Mouse (Mus musculus) heart, embryonic 10.5 days (tissue): ENCODE measurements at regions not wholly inside any gene's neighbourhood (a gene's known extent, or its start where the extent isn't known, plus 50 kb on each side); places are given as distances from the start of the nearest gene placed in this dataset.

ENCODE experiments used
- DNase-seq: peaks from one replicate; pipeline ENCODE4 v3.0.0-alpha.2; 2017; ENCODE audit warnings: low spot score
- H3K27ac ChIP-seq: fragments of 300-500 bp; sonication (generic); 2 replicates; pipeline ENCODE4 v1.5.1; 2016; ENCODE audit warnings: mild to moderate bottlenecking
- H3K27me3 ChIP-seq: fragments of 300-500 bp; sonication (generic); 2 replicates; pipeline ENCODE4 v1.6.1; 2016; ENCODE audit warnings: mild to moderate bottlenecking; ENCODE audit not compliant: poor library complexity, insufficient read depth, severe bottlenecking
- H3K36me3 ChIP-seq: fragments of 300-500 bp; sonication (generic); 2 replicates; pipeline ENCODE4 v1.6.1; 2016; ENCODE audit warnings: mild to moderate bottlenecking, moderate library complexity
- H3K4me1 ChIP-seq: fragments of 300-500 bp; sonication (generic); 2 replicates; pipeline ENCODE4 v1.6.1; 2016; ENCODE audit warnings: mild to moderate bottlenecking
- H3K4me3 ChIP-seq: fragments of 300-500 bp; sonication (generic); 2 replicates; pipeline ENCODE4 v1.5.1; 2016; ENCODE audit warnings: mild to moderate bottlenecking, moderate library complexity
- H3K9me3 ChIP-seq: fragments of 300-500 bp; sonication (generic); 2 replicates; pipeline ENCODE4 v1.6.1; 2016; ENCODE audit warnings: mild to moderate bottlenecking, moderate library complexity
- WGBS: fragments of 180-500 bp; shearing (Covaris S2); methylation state at CpG from one replicate; pipeline ENCODE4 v1.1.7; 2016; 5-methylcytosine and 5-hydroxymethylcytosine counted together

DNA sequence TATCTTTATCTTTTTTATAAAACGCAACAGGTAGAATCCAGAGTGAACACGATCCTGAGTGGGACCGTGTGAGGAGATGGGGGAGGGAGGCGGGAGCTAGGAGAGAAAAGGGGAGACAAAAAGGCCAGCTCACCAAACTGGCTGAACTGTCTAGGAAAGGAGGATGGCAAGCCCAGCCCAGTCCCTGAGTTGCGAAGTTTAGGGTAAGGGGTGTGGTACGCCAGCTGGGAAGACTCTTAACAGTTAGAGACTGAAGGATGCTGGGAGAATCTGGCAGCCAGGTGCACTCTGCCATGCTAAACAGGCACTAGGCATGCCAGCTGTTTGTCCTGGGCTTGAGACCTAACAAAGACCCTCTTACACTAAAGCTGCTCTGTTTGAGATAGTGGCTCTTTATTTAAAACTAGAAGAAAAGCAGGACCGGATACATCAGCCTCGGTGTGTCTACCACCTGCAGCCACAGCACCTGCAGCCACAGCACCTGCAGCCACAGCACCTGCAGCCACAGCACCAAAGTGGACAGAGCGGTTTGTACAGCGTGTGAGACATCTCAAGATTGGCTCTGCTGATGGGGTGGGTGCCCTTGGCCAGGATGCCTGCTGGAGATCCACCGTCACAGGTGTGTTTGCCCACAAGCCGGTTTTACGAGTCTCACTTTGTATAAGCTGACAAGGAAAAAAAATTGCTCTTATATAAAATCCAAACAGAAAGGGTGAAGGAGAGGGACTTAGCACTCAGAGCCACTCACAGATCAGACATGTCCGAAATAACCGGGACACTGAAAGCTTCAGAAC is 225.1 kb upstream of the Amigo2 start:
- 84% methylated on average over 15 of the region's 15 CpGs for WGBS
- no peak for DNase-seq
- Histone ChIP-seq H3K27ac (no peak overlapping the region), H3K4me1 (no peaks in the 10 kb centered on the region), H3K9me3 (no peaks in the 10 kb centered on the region), H3K36me3 (no peaks in the 10 kb centered on the region), H3K27me3 (no peaks in the 10 kb centered on the region), H3K4me3 (no peak overlapping the region)

DNA sequence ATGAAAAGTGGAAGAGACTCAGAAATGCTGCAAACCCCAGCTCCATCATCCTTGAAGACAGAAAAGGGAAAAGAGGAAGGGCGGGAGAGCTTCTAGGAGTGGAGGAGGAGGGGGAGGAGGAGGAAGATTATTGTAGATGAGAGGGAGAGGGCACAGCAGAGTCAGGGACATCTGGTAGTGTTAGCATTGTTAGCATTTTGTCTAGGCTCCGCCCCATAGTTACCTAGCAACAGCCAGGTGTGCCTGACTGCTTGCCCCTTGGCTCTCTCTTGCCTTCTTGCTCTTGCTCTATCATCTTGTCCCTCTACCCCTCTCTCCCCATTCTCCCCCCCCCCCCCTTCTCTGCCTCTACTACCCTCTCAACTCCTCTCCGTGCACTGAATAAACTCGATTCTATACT is 224.4 kb upstream of the Amigo2 start:
- H3K4me1 ChIP-seq: no peaks in the 10 kb centered on the region
- H3K4me3 ChIP-seq: no peak overlapping the region
- 75% methylated on average over 4 of the region's 4 CpGs for WGBS
- H3K9me3 ChIP-seq: no peaks in the 10 kb centered on the region
- H3K27me3 ChIP-seq: no peaks in the 10 kb centered on the region
- no peaks in the 10 kb centered on the region for H3K36me3 ChIP-seq
- no peak overlapping the region for H3K27ac ChIP-seq
- no peak for DNase-seq

DNA sequence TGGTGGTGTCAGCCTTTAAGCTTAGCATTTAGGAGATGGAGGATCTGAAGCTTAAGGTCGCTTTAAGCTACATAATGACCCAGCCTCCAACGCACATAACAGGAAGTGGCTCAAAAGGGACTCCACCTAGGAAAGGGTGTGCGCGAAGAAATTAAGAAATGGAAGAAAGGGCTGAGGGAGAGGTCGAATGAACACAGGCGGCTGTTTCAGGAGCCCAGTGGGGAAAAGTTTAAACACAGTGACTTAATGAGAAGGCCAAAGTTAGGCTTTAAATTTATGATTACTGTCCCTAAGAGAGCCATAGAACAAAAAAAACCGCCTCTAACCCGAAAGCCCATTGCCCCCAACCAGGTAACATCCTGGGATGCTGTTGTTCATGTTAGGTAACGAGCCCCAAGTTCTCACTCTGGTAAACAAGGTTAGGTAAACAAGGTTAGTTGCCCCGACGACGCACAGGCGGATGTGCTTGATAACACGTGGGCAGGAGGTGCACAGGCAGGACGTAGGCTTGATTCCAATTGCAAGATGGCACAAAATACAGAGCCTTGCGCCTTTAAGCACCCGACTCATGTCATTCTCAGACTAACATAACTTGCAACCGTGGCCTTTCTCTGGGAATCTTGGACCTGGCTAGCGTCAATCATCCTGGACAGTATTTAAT is 222.7 kb upstream of the Amigo2 start:
- Histone ChIP-seq H3K36me3 (no peaks in the 10 kb centered on the region), H3K4me3 (no peak overlapping the region), H3K4me1 (no peaks in the 10 kb centered on the region), H3K9me3 (no peaks in the 10 kb centered on the region), H3K27ac (no peak overlapping the region), H3K27me3 (no peaks in the 10 kb centered on the region)
- 79% methylated on average over 19 of the region's 19 CpGs for WGBS
- no peak for DNase-seq

DNA sequence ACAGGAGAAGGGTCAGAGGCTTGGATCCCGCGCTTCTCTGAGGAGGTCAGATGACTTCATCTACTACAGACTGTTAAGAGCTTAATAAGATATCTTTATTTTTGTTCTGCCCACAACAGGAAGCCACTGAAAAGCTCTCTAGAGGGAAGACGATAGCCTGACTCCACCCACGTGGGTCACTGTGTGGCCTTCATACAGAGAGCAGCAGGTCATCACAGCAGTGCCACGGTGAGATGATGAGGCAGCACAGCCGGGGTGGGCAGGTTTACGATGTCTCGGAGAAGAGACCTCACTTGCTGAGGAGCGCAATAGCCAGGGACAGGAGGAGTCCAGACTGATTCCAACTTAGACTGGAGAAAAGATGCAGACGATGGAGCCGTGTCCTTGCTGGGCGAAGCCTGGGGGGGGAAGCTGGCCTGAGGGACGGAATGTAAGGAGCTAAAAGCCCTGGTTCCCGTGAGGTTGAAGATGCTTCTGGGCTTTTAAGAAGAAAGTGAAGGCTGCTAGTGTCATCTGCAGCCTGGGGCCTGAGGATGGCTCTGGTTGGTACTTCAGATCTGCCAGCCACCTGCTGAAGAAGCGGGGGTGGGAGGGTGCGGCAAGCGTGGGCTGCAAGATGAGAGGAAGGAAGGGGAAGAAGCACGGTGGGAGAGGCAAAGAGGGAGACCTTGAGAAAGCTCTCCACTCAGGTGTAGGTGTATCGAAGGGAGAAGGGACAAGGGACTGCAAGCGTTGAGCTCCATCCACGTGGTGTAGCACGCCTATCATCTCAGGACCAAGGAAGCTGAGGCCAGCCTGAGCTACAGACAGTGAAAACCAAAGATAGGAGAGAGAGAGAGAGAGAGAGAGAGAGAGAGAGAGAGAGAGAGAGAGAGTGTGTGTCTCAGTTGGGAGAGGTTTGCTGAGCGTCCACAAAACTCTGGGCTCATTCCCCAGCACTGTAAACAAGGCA is 221.9 kb upstream of the Amigo2 start:
- Histone ChIP-seq H3K4me3 (no peak overlapping the region), H3K36me3 (no peaks in the 10 kb centered on the region), H3K4me1 (no peaks in the 10 kb centered on the region), H3K9me3 (no peaks in the 10 kb centered on the region), H3K27ac (no peak overlapping the region), H3K27me3 (no peaks in the 10 kb centered on the region)
- 73% methylated on average over 23 of the region's 23 CpGs for WGBS
- no peak for DNase-seq

DNA sequence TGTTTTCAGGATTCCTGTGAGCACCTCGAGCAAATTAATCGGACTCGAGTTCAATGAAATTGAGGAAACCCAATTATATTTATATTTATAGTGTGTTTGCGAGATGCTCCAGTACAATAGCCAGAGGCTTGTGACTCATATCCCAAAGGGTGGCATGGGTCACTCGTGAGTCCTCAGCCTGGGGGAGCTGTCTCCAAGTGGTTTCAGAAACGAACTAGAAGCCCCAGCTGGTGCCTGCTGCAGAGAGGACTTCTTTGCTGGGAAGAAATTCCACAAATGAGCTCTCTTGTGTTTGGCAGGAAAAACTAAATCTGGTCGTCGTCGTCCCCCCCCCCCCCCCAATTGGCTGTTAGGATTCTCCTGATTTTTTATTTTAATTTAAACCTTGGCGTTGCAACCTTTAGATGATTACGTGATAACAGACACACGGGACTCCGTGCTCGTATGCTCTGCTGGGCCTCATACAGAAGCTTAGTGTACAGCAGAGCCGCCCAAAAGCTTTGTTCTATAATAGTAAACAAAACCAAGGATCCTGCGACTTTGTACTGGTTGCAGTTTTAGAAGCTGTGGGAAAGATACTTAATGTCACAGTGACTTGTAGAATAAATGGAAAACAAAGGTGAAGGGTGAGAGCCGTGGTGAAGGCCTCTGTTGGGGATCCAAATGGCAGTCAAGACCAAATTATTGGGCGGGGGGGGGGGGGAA is 220.8 kb upstream of the Amigo2 start:
- no peak for DNase-seq
- H3K9me3 ChIP-seq: no peaks in the 10 kb centered on the region
- no peaks in the 10 kb centered on the region for H3K27me3 ChIP-seq
- no peaks in the 10 kb centered on the region for H3K36me3 ChIP-seq
- H3K4me3 ChIP-seq: no peak overlapping the region
- H3K27ac ChIP-seq: no peak overlapping the region
- 85% methylated on average over 18 of the region's 18 CpGs for WGBS
- H3K4me1 ChIP-seq: no peaks in the 10 kb centered on the region

DNA sequence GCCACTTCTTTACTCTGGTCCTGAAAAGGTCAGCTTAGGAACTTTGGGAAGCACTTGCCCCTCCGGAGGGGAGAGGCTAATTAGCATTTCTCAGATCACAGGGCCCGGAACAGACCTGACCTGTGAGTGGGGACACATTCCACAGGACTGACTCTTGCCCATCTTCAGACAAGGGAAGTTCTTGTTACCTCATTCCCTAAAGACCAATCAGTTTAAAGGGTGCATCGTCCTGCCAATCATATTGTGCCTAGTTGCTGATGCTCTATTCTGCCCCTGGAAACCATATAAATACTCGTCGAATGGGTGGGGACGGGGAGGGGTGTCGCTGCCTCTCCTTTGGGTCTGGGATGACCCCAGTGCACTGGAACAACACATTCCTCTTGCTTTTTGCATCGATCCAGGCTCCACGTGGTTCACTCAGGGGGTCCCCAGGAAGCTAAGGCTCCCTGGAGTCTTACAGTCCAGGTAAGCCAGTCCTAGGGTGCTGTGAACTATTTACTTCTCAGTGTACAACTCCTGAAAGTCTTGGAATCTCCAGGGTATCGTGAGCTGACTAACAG is 219.9 kb upstream of the Amigo2 start:
- no peaks in the 10 kb centered on the region for H3K27me3 ChIP-seq
- no peaks in the 10 kb centered on the region for H3K9me3 ChIP-seq
- no peak overlapping the region for H3K27ac ChIP-seq
- H3K36me3 ChIP-seq: no peaks in the 10 kb centered on the region
- no peaks in the 10 kb centered on the region for H3K4me1 ChIP-seq
- H3K4me3 ChIP-seq: no peak overlapping the region
- no peak for DNase-seq
- WGBS: 76% methylated on average over 10 of the region's 10 CpGs

DNA sequence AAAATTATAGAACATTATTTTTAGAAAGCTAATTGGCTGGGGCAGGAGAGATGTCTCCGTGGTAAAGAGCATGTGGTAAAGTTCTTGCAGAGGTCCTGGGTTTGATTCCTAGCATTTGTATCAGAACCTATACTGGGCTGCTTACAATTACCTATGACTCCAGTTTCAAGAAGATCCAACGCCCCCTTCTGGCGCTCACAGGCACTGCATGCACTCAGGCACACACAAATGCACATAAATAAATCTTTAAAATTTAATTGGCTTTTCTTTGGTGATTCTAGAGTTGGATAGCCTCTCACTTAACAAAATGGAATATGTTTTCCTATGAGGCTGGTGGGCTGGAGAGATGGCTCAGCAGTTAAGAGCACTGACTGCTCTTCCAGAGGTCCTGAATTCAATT is 219.0 kb upstream of the Amigo2 start:
- no peak for DNase-seq
- Histone ChIP-seq H3K36me3 (no peaks in the 10 kb centered on the region), H3K27ac (no peak overlapping the region), H3K4me3 (no peak overlapping the region), H3K27me3 (no peaks in the 10 kb centered on the region), H3K4me1 (no peaks in the 10 kb centered on the region), H3K9me3 (no peaks in the 10 kb centered on the region)
- WGBS: 63% methylated on average over 3 of the region's 3 CpGs

DNA sequence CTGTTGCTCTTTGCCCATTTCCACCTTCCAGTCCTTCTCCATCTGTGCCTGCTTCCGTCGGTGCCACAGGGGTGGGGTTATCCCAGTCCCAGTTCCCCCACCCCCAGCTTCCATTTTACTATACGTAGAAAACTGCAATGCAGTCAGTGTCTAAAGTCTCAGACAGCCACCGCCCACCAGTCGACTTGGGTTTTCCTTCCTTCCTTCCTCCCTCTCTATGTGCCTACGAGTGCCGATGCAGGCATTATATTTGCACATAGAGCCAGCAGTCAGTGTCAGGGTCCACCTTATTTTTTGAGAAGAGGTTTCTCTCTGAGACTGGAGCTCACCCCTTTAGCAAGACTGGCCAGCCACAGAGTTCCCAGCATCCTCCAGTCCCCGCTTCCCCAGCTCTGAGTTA is 218.3 kb upstream of the Amigo2 start:
- Histone ChIP-seq H3K4me3 (no peak overlapping the region), H3K36me3 (no peaks in the 10 kb centered on the region), H3K27ac (no peak overlapping the region), H3K9me3 (no peaks in the 10 kb centered on the region), H3K27me3 (no peaks in the 10 kb centered on the region), H3K4me1 (no peaks in the 10 kb centered on the region)
- WGBS: 78% methylated on average over 8 of the region's 8 CpGs
- DNase-seq: no peak

DNA sequence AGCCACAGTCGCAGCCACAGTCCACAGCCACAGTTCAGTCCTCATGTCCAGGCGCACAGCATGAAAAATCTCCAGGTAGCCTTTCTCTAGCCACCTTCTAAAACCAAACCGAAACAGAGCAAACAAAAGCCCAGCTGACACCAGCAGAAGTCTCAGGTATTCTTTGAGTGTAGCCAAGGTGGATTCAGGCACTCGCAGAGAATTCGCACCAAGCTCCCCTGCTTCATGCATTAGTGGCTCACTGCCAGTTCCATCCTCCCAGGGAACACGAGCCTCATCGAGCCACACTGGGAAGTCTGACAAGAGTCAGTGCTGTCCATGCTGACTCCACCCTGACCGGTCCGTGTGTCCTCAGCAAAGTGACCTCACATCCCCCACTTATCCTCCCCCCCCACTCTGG is 217.7 kb upstream of the Amigo2 start:
- 85% methylated on average over 9 of the region's 9 CpGs for WGBS

DNA sequence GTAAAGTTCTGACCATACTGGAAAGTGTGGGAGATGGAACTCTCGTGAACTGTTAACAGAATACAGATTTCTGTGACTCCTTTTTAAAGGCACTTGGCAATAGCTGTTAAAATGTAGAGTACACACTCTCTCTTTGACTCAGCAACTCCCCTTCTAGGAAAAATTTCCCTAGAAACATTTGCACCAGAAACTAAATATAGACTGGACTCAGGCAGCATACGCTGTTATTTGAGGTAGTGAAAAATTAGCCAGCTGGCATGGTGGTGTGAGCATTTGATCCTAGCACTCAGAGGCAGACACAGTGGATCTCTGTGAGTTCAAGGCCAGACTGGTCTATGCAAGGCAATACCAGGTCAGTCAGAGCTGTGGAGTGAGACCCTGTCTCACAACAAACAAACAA is 215.5 kb upstream of the Amigo2 start:
- Histone ChIP-seq H3K4me1 (peaks cover 2% of the 10 kb centered on the region; the same call in 1 of the 2 replicates), H3K27me3 (no peaks in the 10 kb centered on the region), H3K27ac (no peak overlapping the region), H3K36me3 (no peaks in the 10 kb centered on the region), H3K9me3 (no peaks in the 10 kb centered on the region), H3K4me3 (no peak overlapping the region)
- DNase-seq: no peak
- 80% methylated on average over 2 of the region's 2 CpGs for WGBS

More for the DNA sequence above, 217.7 kb upstream of the Amigo2 start:
- H3K27me3 ChIP-seq: no peaks in the 10 kb centered on the region
- H3K9me3 ChIP-seq: no peaks in the 10 kb centered on the region
- H3K4me3 ChIP-seq: no peak overlapping the region
- H3K27ac ChIP-seq: no peak overlapping the region
- H3K36me3 ChIP-seq: no peaks in the 10 kb centered on the region
- DNase-seq: no peak
- H3K4me1 ChIP-seq: no peaks in the 10 kb centered on the region

DNA sequence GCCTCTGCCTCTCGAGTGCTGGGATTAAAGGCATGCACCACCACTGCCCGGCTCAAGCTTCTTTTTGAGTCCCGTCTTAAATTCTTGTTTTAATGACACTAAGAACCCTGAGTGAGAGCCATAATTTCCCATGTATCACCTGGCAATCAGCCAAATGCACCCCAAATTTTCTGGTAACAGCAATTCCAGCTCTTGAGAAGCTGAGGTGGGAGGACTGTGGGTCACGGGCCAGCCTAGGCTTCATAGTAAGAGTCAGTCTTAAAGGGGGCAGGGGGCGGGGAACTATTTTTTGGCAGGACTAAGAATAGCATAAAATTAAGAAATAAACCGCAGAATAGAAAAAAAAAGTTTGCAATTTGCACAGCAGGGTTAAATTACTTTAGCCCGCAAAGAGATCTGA is 214.9 kb upstream of the Amigo2 start:
- H3K36me3 ChIP-seq: no peaks in the 10 kb centered on the region

DNA sequence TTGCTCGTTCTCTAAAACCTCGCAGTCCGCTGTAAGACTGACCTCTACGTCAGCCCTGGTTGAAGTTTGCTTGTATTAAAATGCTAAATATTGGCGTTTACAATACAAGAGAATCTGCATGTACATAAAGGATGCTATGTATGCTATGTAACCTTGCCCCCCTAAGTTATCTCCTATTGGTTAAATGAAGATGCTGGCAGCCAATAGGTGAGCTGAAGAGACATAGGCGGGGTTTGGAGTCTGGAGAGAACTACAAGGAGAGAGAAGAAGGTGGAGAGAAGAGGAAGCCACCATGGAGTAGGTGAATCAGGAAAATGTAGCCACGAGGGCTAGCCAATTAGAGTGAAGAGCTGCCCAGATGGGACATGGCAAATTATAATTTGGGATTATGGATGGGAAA is 214.0 kb upstream of the Amigo2 start:
- WGBS: 71% methylated on average over 7 of the region's 7 CpGs
- H3K4me1 ChIP-seq: peaks cover 2% of the 10 kb centered on the region; the same call in 1 of the 2 replicates
- H3K4me3 ChIP-seq: no peak overlapping the region
- no peak overlapping the region for H3K27ac ChIP-seq
- H3K36me3 ChIP-seq: no peaks in the 10 kb centered on the region
- no peak for DNase-seq
- no peaks in the 10 kb centered on the region for H3K27me3 ChIP-seq
- H3K9me3 ChIP-seq: no peaks in the 10 kb centered on the region

More for the DNA sequence above, 214.9 kb upstream of the Amigo2 start:
- 89% methylated on average over 7 of the region's 7 CpGs for WGBS
- Histone ChIP-seq H3K4me3 (no peak overlapping the region), H3K4me1 (peaks cover 2% of the 10 kb centered on the region; the same call in 1 of the 2 replicates), H3K27ac (no peak overlapping the region), H3K9me3 (no peaks in the 10 kb centered on the region), H3K27me3 (no peaks in the 10 kb centered on the region)
- no peak for DNase-seq
